Mouse (Mus musculus): ENCODE measurements around the gene Taf6l.
A peak's percentile ranks its signal among the peaks of the same experiment; 100 is the strongest.
"Not testable (repeated sequence)": the region's sequence is repeated elsewhere in the genome, so short reads cannot be mapped to it uniquely, and the experiment has no call there.

The Taf6l gene

GRCm38 (mm10) chr19:8738911-8739310 is 47.3 kb downstream of the Taf6l start:
- no peak for DNase-seq (ENCODE audit: low read depth)

GRCm38 (mm10) chr19:8736160-8736467 is 50.1 kb downstream of the Taf6l start:
- no peak for DNase-seq (ENCODE audit: low read depth)

- DNase-seq (ENCODE audit: low read depth) = peak; percentile 92
Observed at GRCm38 (mm10) chr19:8735389-8736159, 50.6 kb downstream of the Taf6l start, which contains the start of gene Wdr74. TSS of gene Wdr74 (plus strand) at chr19:8735827.

- no peak for DNase-seq (ENCODE audit: low read depth)
Observed at GRCm38 (mm10) chr19:8734334-8734733, 51.9 kb downstream of the Taf6l start.

GRCm38 (mm10) chr19:8728335-8729099 is 57.7 kb downstream of the Taf6l start:
- not testable (repeated sequence) for DNase-seq (ENCODE audit: low read depth)

DNA sequence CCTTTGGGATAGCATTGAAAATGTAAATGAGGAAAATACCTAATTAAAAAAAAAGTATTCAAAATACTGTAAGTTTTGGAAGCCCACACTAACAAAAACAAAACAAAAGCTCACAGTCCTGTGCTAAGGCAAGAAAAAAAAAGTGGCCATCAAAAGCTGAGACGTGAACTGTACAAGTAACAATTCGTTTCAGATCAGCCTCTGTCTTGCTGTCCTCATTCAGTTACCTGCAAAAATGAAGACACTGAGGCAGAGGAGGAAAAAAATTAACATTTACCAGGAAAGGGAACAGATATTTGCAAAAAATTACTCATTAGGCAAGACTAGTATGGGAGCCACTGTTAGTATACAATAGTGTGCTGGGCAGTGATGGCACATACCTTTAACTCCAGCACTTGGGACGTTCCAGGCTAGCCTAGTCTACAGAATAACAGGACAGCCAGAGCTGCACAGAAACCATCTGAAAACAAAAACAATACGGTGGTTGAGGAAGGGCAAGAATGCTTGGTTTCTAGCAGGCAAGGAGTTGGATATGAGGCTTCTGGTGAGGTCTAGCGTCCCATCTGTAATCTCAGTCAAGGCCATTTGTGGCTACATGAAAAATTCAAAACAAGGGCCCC is 58.6 kb downstream of the Taf6l start:
- DNase-seq (ENCODE audit: low read depth) = no peak

- no peak for DNase-seq (ENCODE audit: low read depth)
Observed at GRCm38 (mm10) chr19:8726609-8727390, 59.4 kb downstream of the Taf6l start.

GRCm38 (mm10) chr19:8725081-8725613 is 61.1 kb downstream of the Taf6l start:
- DNase-seq (ENCODE audit: low read depth) = no peak
